Mouse (Mus musculus): Measurements from ENCODE around the gene Cutal.

DNA sequence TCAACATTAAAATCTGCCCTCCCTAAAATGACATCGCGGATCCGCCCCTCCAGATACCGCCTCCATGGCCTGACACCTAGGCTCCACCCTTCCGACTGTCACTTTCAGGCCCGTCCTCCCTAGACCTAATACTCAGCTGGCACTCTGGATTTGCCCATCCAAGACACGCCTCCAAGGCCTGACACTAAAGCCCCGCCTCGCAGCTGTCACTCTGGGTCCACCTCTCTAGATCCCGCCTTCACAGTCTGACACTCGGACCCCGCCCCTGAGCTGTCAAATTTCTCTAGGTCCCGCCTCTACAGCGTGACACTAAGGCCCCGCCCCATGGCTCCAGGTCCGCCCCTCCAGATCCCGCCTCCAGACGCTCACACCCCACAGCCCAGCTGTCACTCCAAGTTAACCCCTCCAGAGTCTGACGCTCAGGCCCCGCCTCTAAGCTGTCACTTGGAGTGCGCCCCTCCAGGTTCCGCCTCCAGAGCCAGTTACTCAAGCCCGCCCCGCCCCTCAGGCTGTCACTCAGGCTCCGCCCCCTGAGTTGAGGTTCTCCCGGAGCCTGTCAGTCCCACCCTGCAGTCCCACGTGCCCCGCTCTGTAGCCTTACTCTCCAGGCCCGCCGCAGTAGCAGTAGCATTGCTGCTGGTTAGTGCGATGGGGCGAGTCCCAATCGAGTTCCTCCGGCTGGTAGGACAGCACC, 30.8 kb downstream of the Cutal start:
- TF ChIP-seq CTCF (IDR thresholded peaks at IDR 0.05; ENCODE audit: low read depth) (no peak), EP300 (IDR thresholded peaks at IDR 0.05; ENCODE audit: low read depth) (no peak)

All from liver, embryonic 14.5 days (tissue).